Mouse (Mus musculus) olfactory bulb, adult 2 months (tissue): ENCODE data around the gene Sult2b1. TPM values are rescaled to one million over a fixed set of nuclear protein-coding genes. Genes with fewer than 3 reads are reported as not detected.

Experiments used
- H3K27ac ChIP-seq: fragments of 200-500 bp; 2 replicates; pipeline ENCODE4 v1.5.1; 2012; ENCODE audit warnings: low read depth, low read length; ENCODE audit not compliant: insufficient read depth
- H3K4me1 ChIP-seq: fragments of 200-500 bp; 2 replicates; pipeline ENCODE4 v1.6.1; 2012; ENCODE audit warnings: low read length; ENCODE audit not compliant: control insufficient read depth, insufficient read depth
- H3K4me3 ChIP-seq: fragments of 200-500 bp; 2 replicates; pipeline ENCODE4 v1.5.1; 2012; ENCODE audit warnings: mild to moderate bottlenecking, low read depth, low read length, moderate library complexity; ENCODE audit not compliant: insufficient read depth
- CTCF ChIP-seq: fragments of 200-500 bp; IDR thresholded peaks from 2 replicates; pipeline ENCODE4 v1.5.1; 2012; ENCODE audit warnings: low read depth, mild to moderate bottlenecking, low read length, moderate library complexity; ENCODE audit not compliant: insufficient read depth
- POLR2A ChIP-seq: fragments of 200-500 bp; IDR thresholded peaks from 2 replicates; pipeline ENCODE4 v1.6.1; 2012; ENCODE audit warnings: mild to moderate bottlenecking, low read depth, low read length, moderate library complexity; ENCODE audit not compliant: insufficient read depth
- WGBS: fragments of 180-500 bp; shearing (Covaris S2); methylation state at CpG from one replicate; pipeline ENCODE4 v1.1.7; 2018; 5-methylcytosine and 5-hydroxymethylcytosine counted together
- polyA plus RNA-seq: library from polyadenylated mRNA; stranded (reverse); fragments of >200 nt; gene quantifications from 2 replicates; pipeline ENCODE4 v1.2.4, GENCODE M21; 2012; ENCODE audit warnings: low replicate concordance; ENCODE audit not compliant: missing spikeins, insufficient read depth, insufficient read length

Sult2b1 gene
- polyA plus RNA-seq, 1 experiment: not detected

DNA sequence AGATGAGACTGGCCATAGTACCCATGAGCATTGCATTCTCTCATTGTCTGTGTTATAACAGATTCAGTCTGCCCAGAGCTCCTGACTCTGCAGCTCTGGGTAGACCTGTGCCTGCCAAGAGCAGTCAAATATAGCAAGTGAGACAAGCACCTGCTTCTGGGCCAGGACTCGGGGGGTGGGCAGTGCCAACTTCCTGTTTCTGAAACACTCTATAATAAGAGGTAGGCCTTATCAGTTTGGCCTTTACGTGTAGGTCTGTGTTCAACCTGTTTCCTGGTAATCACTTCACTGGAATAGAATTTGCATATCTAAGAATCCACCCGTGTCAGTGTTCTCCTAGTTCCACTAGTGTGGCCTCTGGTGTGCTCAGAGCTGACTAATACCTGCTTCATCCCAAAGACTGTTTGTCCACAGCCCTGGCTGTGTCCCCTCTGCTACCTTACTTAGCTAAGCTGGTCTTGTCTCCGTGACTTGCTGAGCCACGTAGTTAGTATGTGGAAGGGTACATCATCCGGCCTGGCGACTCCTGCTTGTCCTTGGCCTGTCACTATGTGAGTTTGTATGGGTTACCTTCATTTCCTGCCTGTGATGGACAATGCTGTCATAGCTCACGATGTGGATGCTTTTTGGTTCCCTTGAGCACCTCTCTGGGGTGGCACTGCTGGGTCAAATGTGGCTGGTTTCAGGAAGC is 103.3 kb downstream of the Sult2b1 start:
- peaks cover 7% of the 10 kb centered on the region for H3K4me1 ChIP-seq
- 88% methylated on average over 8 of the region's 8 CpGs for WGBS
- TF ChIP-seq CTCF (no peak), POLR2A (no peak)
- H3K27ac ChIP-seq: no peak overlapping the region
- H3K4me3 ChIP-seq: no peak overlapping the region

Other genes starting within 250 kb of the Sult2b1 start
- gene Hsd17b14, start 229.8 kb downstream of the Sult2b1 start, polyA plus RNA-seq: not detected in 2 replicates
- not detected in 2 replicates for gene Bcat2, start 214.5 kb downstream of the Sult2b1 start, polyA plus RNA-seq
- gene Fgf21, start 169.2 kb downstream of the Sult2b1 start, polyA plus RNA-seq: not detected in 2 replicates
- gene Fut1, start 167.4 kb downstream of the Sult2b1 start, polyA plus RNA-seq: not detected in 2 replicates
- not detected in 2 replicates for gene Izumo1, start 162.9 kb downstream of the Sult2b1 start, polyA plus RNA-seq
- gene Rasip1, start 157.2 kb downstream of the Sult2b1 start, polyA plus RNA-seq: not detected in 2 replicates
- not detected in 2 replicates for gene Mamstr, start 144.7 kb downstream of the Sult2b1 start, polyA plus RNA-seq
- not detected in 2 replicates for gene Fut2, start 118.3 kb downstream of the Sult2b1 start, polyA plus RNA-seq
- gene Ntn5, start 100.6 kb downstream of the Sult2b1 start, polyA plus RNA-seq: not detected in 2 replicates
- not detected in 2 replicates for gene Sec1, start 90.3 kb downstream of the Sult2b1 start, polyA plus RNA-seq
- not detected in 2 replicates for gene Car11, start 84.8 kb downstream of the Sult2b1 start, polyA plus RNA-seq
- gene Dbp, start 79.6 kb downstream of the Sult2b1 start, polyA plus RNA-seq: 386 TPM in 1 of 2 replicates, not detected in the other
- gene Rpl18, start 69.2 kb downstream of the Sult2b1 start, polyA plus RNA-seq: not detected in 2 replicates
- not detected in 2 replicates for gene Sphk2, start 66.7 kb downstream of the Sult2b1 start, polyA plus RNA-seq
- not detected in 2 replicates for gene Fam83e, start 63.5 kb downstream of the Sult2b1 start, polyA plus RNA-seq
- gene Spaca4, start 58.9 kb downstream of the Sult2b1 start, polyA plus RNA-seq: not detected in 2 replicates
- not detected in 2 replicates for gene Lmtk3, start 931 bp downstream of the Sult2b1 start, polyA plus RNA-seq
- not detected in 2 replicates for gene Cyth2, start 29.9 kb upstream of the Sult2b1 start, polyA plus RNA-seq
- gene Kcnj14, start 40.1 kb upstream of the Sult2b1 start, polyA plus RNA-seq: not detected in 2 replicates
- gene Grwd1, start 46.3 kb upstream of the Sult2b1 start, polyA plus RNA-seq: not detected in 2 replicates
- not detected in 2 replicates for gene Kdelr1, start 88.1 kb upstream of the Sult2b1 start, polyA plus RNA-seq
- gene Grin2d, start 93.7 kb upstream of the Sult2b1 start, polyA plus RNA-seq: not detected in 2 replicates
- gene Syngr4, start 112.0 kb upstream of the Sult2b1 start, polyA plus RNA-seq: not detected in 2 replicates
- not detected in 2 replicates for gene Tmem143, start 112.3 kb upstream of the Sult2b1 start, polyA plus RNA-seq
- not detected in 2 replicates for gene Emp3, start 136.7 kb upstream of the Sult2b1 start, polyA plus RNA-seq
- not detected in 2 replicates for gene Ccdc114, start 139.4 kb upstream of the Sult2b1 start, polyA plus RNA-seq
- not detected in 2 replicates for gene Abcc6, start 245.6 kb upstream of the Sult2b1 start, polyA plus RNA-seq
- gene Nomo1, start 249.0 kb upstream of the Sult2b1 start, polyA plus RNA-seq: 117 TPM in 1 of 2 replicates, not detected in the other